Mouse (Mus musculus): ENCODE data around the gene Rfx6.

DNA sequence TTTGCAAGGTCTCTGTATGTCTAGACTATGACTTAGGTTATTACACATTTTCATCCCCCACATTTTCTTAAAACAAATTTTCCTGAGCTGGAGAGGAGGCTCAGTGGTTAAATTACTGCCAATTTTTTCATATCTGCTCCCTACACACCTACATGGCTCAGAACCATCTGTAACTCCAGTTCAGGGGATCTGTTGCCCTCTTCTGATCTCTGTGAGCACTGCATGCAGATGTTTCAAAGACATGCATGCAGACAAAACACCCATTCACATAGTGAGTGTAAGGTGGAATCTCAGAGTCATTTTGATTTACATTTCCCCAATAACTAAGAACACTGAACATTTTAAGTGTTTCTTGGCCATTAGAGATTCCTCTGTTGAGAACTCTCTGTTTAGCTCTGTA, 8.2 kb upstream of the Rfx6 start:
- TF ChIP-seq CTCF (IDR thresholded peaks at IDR 0.05; ENCODE audit: low read depth) (peak; percentile 42), EP300 (IDR thresholded peaks at IDR 0.05; ENCODE audit: low read depth) (no peak)

Data from liver, postnatal 0 days (tissue).